Mouse (Mus musculus) liver, embryonic 11.5 days (tissue): ENCODE results near the gene Schip1. TPM values are rescaled to one million over a fixed set of nuclear protein-coding genes. Genes with fewer than 3 reads are reported as not detected.

Experiments
- ATAC-seq: fragments of 200-750 bp; cut with Nextera tagmentation; replicated peaks from 2 replicates; pipeline ENCODE4 v1.8.0; 2017; ENCODE audit warnings: moderate number of reproducible peaks, mild to moderate bottlenecking, moderate TSS enrichment, moderate library complexity; ENCODE audit not compliant: low FRiP score
- DNase-seq: peaks from one replicate; pipeline ENCODE4 v3.0.0-alpha.2; 2017; ENCODE audit warnings: low spot score
- H3K27ac ChIP-seq: fragments of 300-500 bp; sonication (generic); 2 replicates; pipeline ENCODE4 v1.5.1; 2014; ENCODE audit warnings: mild to moderate bottlenecking, low read depth, low read length, control low read depth
- H3K27me3 ChIP-seq: fragments of 300-500 bp; sonication (generic); replicated peaks from 2 replicates; pipeline ENCODE4 v1.6.1; 2014; ENCODE audit warnings: low read length, mixed read lengths; ENCODE audit not compliant: control insufficient read depth, insufficient read depth
- H3K36me3 ChIP-seq: fragments of 300-500 bp; sonication (generic); 2 replicates; pipeline ENCODE4 v1.6.1; 2014; ENCODE audit warnings: mild to moderate bottlenecking, low read length, moderate library complexity, mixed read lengths; ENCODE audit not compliant: control insufficient read depth, insufficient read depth
- H3K4me1 ChIP-seq: fragments of 300-500 bp; sonication (generic); replicated peaks from 2 replicates; pipeline ENCODE4 v1.6.1; 2014; ENCODE audit warnings: low read length, mixed read lengths; ENCODE audit not compliant: control insufficient read depth, insufficient read depth
- H3K4me2 ChIP-seq: fragments of 300-500 bp; sonication (generic); 2 replicates; pipeline ENCODE4 v1.6.1; 2014; ENCODE audit warnings: mild to moderate bottlenecking, control low read depth, moderate library complexity
- H3K4me3 ChIP-seq: fragments of 300-500 bp; sonication (generic); 2 replicates; pipeline ENCODE4 v1.5.1; 2014; ENCODE audit warnings: low read depth, low read length, control low read depth
- H3K9ac ChIP-seq: fragments of 300-500 bp; sonication (generic); 2 replicates; pipeline ENCODE4 v1.6.1; 2014; ENCODE audit warnings: low read depth, low read length, control low read depth
- H3K9me3 ChIP-seq: fragments of 300-500 bp; sonication (generic); 2 replicates; pipeline ENCODE4 v1.6.1; 2016; ENCODE audit warnings: low read length, inconsistent platforms, mixed read lengths; ENCODE audit not compliant: control insufficient read depth
- WGBS: fragments of 180-500 bp; shearing (Covaris S2); extraction: QIAGEN DNeasy Blood & Tissue Kit; methylation state at CpG from one replicate; pipeline ENCODE4 v1.1.7; 2014; 5-methylcytosine and 5-hydroxymethylcytosine counted together
- polyA plus RNA-seq: library from polyadenylated mRNA; unstranded; fragments of >200 nt; fragmentation: Nextera tagmentation; extraction: Ambion mirVana; gene quantifications from 2 replicates; pipeline ENCODE4 v1.2.1, GENCODE M21; 2014

Schip1 gene
- polyA plus RNA-seq, 1 experiment from 2014 or later, result 10.6 TPM

DNA sequence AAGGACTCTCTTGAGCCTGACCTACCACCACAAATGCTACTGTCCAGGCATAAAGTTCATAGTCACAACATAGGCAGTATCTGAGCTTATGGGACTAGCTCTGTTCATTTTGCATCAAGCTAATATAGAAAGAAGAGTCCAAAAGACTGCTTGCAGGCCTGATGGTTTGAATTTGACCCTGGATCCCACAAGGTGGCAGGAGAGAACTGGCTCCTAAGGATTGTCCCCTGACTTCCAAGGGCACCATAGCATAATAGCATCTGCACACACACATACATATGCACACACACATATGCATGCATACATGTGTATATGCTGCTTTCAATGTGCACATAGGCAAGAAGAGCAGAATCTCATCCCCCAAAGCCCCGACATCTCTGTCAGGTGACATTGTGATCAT, 405.0 kb downstream of the Schip1 start:
- H3K4me3 ChIP-seq, result no peak overlapping the region
- H3K9ac ChIP-seq, result no peak overlapping the region
- H3K36me3 ChIP-seq, result no peaks in the 10 kb centered on the region
- WGBS, result 62% methylated on average over 1 of the region's 1 CpGs
- ATAC-seq (no peak), DNase-seq (no peak)
- H3K4me1 ChIP-seq, result no peaks in the 10 kb centered on the region
- no peak overlapping the region for H3K4me2 ChIP-seq
- H3K27ac ChIP-seq, result no peak overlapping the region
- no peaks in the 10 kb centered on the region for H3K9me3 ChIP-seq
- H3K27me3 ChIP-seq, result no peaks in the 10 kb centered on the region

GRCm38 (mm10) chr3:68470061-68470460, 405.5 kb downstream of the Schip1 start:
- no peaks in the 10 kb centered on the region for H3K9me3 ChIP-seq
- no peak for ATAC-seq
- no peaks in the 10 kb centered on the region for H3K36me3 ChIP-seq
- H3K4me3 ChIP-seq, result no peak overlapping the region
- H3K9ac ChIP-seq, result no peak overlapping the region
- H3K4me2 ChIP-seq, result no peak overlapping the region
- 44% methylated on average over 3 of the region's 3 CpGs for WGBS
- H3K27me3 ChIP-seq, result no peaks in the 10 kb centered on the region
- no peaks in the 10 kb centered on the region for H3K4me1 ChIP-seq
- DNase-seq, result no peak
- no peak overlapping the region for H3K27ac ChIP-seq

GRCm38 (mm10) chr3:68470622-68471021, 406.0 kb downstream of the Schip1 start:
- no peak for DNase-seq
- Histone ChIP-seq H3K27me3 (no peaks in the 10 kb centered on the region), H3K9ac (no peak overlapping the region), H3K4me3 (no peak overlapping the region), H3K27ac (no peak overlapping the region), H3K4me1 (no peaks in the 10 kb centered on the region), H3K36me3 (no peaks in the 10 kb centered on the region), H3K4me2 (no peak overlapping the region), H3K9me3 (no peaks in the 10 kb centered on the region)
- WGBS, result 74% methylated on average over 5 of the region's 5 CpGs
- ATAC-seq, result no peak

GRCm38 (mm10) chr3:68476336-68476735, 411.7 kb downstream of the Schip1 start:
- Histone ChIP-seq H3K27ac (no peak overlapping the region), H3K4me2 (no peak overlapping the region), H3K9ac (no peak overlapping the region), H3K4me3 (no peak overlapping the region), H3K36me3 (no peaks in the 10 kb centered on the region), H3K9me3 (no peaks in the 10 kb centered on the region), H3K4me1 (no peaks in the 10 kb centered on the region), H3K27me3 (no peaks in the 10 kb centered on the region)
- 81% methylated on average over 7 of the region's 7 CpGs for WGBS
- ATAC-seq (no peak), DNase-seq (no peak)

DNA sequence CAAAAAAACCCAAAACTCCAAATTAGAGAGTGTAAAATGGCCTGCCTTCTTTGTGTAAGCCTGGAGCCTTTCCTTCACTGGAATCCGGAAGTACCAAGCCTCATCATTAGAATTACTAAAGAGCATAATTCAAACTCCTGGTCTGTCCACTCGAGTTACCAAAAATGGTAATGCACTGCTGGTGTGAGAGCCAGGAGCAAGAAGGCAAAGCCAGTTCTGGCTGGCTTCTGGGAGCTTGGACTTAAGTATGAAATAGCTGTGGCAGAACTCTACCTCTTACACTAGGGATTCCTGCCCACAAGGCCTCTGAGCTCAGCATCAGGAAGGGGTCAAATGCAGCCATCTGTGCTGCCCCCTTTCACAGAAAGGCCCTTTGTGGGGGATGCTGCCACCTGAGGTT, 412.9 kb downstream of the Schip1 start:
- no peaks in the 10 kb centered on the region for H3K4me1 ChIP-seq
- WGBS, result 67% methylated on average over 2 of the region's 2 CpGs
- no peak overlapping the region for H3K27ac ChIP-seq
- H3K9me3 ChIP-seq, result no peaks in the 10 kb centered on the region
- ATAC-seq, result no peak
- no peaks in the 10 kb centered on the region for H3K27me3 ChIP-seq
- H3K9ac ChIP-seq, result no peak overlapping the region
- H3K36me3 ChIP-seq, result no peaks in the 10 kb centered on the region
- no peak overlapping the region for H3K4me2 ChIP-seq
- no peak for DNase-seq
- H3K4me3 ChIP-seq, result no peak overlapping the region

GRCm38 (mm10) chr3:68479266-68479665, 414.7 kb downstream of the Schip1 start:
- Histone ChIP-seq H3K4me1 (no peaks in the 10 kb centered on the region), H3K4me2 (no peak overlapping the region), H3K9ac (no peak overlapping the region), H3K9me3 (no peaks in the 10 kb centered on the region), H3K27ac (no peak overlapping the region), H3K27me3 (no peaks in the 10 kb centered on the region), H3K4me3 (no peak overlapping the region), H3K36me3 (no peaks in the 10 kb centered on the region)
- DNase-seq (no peak), ATAC-seq (no peak)
- WGBS, result 87% methylated on average over 6 of the region's 6 CpGs

GRCm38 (mm10) chr3:68483517-68483916, 418.9 kb downstream of the Schip1 start:
- DNase-seq, result no peak

GRCm38 (mm10) chr3:68484021-68484420, 419.4 kb downstream of the Schip1 start:
- Histone ChIP-seq H3K9me3 (no peaks in the 10 kb centered on the region), H3K27ac (no peak overlapping the region), H3K4me2 (no peak overlapping the region), H3K36me3 (no peaks in the 10 kb centered on the region), H3K4me3 (no peak overlapping the region), H3K9ac (no peak overlapping the region), H3K4me1 (no peaks in the 10 kb centered on the region), H3K27me3 (no peaks in the 10 kb centered on the region)
- no peak for DNase-seq
- no peak for ATAC-seq
- WGBS, result 87% methylated on average over 9 of the region's 9 CpGs

More at GRCm38 (mm10) chr3:68483517-68483916, 418.9 kb downstream of the Schip1 start:
- H3K27ac ChIP-seq, result no peak overlapping the region
- H3K27me3 ChIP-seq, result no peaks in the 10 kb centered on the region
- no peaks in the 10 kb centered on the region for H3K9me3 ChIP-seq
- no peaks in the 10 kb centered on the region for H3K36me3 ChIP-seq
- WGBS, result 87% methylated on average over 3 of the region's 3 CpGs
- no peak overlapping the region for H3K9ac ChIP-seq
- ATAC-seq, result no peak
- no peak overlapping the region for H3K4me2 ChIP-seq
- H3K4me1 ChIP-seq, result no peaks in the 10 kb centered on the region
- H3K4me3 ChIP-seq, result no peak overlapping the region

DNA sequence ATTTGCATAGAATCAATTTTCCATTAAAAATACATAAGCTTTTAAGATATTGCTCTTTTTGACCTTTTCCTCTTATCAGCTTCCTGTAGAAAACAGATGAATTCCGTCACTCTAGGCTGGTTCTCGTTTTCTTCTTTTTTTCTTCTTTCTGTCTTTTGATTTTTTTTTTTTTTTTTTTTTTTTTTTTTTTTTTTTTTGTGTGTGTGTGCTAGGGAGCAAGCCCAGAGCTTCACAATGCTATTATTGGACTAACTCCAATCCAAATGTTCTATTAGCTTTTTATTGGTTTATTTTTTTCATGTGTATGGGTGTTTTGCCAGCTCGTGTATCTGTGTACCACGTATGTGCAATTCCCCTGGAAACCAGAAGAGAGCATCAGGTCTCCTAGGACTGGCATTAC, 420.0 kb downstream of the Schip1 start:
- no peaks in the 10 kb centered on the region for H3K4me1 ChIP-seq
- DNase-seq, result no peak
- WGBS, result 80% methylated on average over 4 of the region's 4 CpGs

More for the DNA sequence above, 420.0 kb downstream of the Schip1 start:
- no peak overlapping the region for H3K9ac ChIP-seq
- no peaks in the 10 kb centered on the region for H3K27me3 ChIP-seq
- no peak overlapping the region for H3K27ac ChIP-seq
- no peaks in the 10 kb centered on the region for H3K36me3 ChIP-seq
- H3K4me3 ChIP-seq, result no peak overlapping the region
- no peaks in the 10 kb centered on the region for H3K9me3 ChIP-seq
- no peak overlapping the region for H3K4me2 ChIP-seq
- ATAC-seq, result no peak
